Mouse (Mus musculus): ENCODE measurements at regions not wholly inside any gene's neighbourhood (a gene's known extent, or its start where the extent isn't known, plus 50 kb on each side); places are given as distances from the start of the nearest gene placed in this dataset.

GRCm38 (mm10) chr15:62171167-62171566, 1248.4 kb upstream of the A1bg start:
- TF ChIP-seq CTCF (IDR thresholded peaks at IDR 0.05; ENCODE audit: borderline replicate concordance, control insufficient read depth, extremely low read depth, insufficient read depth, low read length, poor library complexity) = no peak
- TF ChIP-seq POLR2A (IDR thresholded peaks at IDR 0.05; ENCODE audit: control insufficient read depth, extremely low read depth, insufficient read depth, low read length, poor library complexity) = no peak
